Mouse (Mus musculus) testis, adult 2 months (tissue): ENCODE measurements around the gene Prkag2.

Source experiments
- CTCF ChIP-seq: fragments of 200-500 bp; IDR thresholded peaks from 2 replicates; pipeline ENCODE4 v1.5.1; 2012; ENCODE audit warnings: low read depth, mild to moderate bottlenecking, inconsistent platforms, low read length, moderate library complexity; ENCODE audit not compliant: control insufficient read depth, insufficient read depth, insufficient replicate concordance
- POLR2A ChIP-seq: fragments of 200-500 bp; IDR thresholded peaks from 2 replicates; pipeline ENCODE4 v1.6.1; 2012; ENCODE audit warnings: low read depth, mild to moderate bottlenecking, inconsistent platforms, low read length, moderate library complexity; ENCODE audit not compliant: control insufficient read depth

- TF ChIP-seq CTCF (no peak), POLR2A (no peak)
These were observed 287.4 kb downstream of the Prkag2 start for GRCm38 (mm10) chr5:24813005-24813404.
